Mouse (Mus musculus): ENCODE data around the gene 1700123O20Rik. TPM values are rescaled to one million over a fixed set of nuclear protein-coding genes. Genes with fewer than 3 reads are reported as not detected.
A peak's percentile ranks its signal among the peaks of the same experiment; 100 is the strongest.

Gene 1700123O20Rik
- polyA plus RNA-seq, 1 experiment from 2014 or later: 67.5 TPM

DNA sequence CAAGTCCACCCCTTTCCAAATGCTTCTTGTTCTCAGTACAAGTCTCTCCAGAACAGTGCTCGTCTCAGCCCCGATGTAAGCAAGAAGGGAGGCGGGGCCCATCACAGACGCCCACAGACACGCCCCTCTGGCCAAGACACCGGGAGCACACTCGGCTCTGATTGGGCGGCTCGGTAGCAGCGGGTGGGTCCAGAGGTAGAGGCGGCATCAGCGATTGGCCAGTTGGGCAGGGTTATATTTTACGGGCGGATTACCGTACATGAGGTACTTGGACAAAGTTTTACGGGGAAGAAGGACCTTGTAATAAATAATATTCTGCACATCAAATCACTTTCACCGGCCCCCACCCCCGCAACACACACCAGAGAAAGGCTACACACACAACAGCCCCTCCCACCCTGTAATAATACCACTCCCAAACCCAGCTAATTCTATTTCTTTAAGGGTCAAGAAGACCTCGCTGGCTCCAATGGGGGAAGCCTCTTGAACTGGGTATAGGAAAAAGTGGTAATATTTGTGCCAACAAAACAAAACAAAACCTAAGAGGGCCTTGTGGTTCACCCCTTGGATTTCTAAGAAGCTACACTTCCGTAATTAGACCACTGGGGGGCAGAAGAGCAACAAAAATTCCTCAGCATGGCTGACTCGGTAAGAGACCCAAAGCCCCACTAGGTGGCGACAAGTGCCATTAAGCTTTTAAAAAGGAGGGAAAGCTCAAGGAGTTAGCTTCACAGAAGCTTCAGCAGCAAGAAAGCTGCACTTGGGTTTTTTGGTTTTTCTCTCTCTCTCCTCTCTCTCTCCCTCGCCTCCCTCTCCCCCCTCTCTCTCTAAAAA, 35.2 kb upstream of the 1700123O20Rik start:
- Histone ChIP-seq H3K9me3 (ENCODE audit: low read length) (no peaks in the 10 kb centered on the region), H3K9ac (replicated peaks; ENCODE audit: low read depth) (no peak overlapping the region), H3K27me3 (replicated peaks; ENCODE audit: insufficient read depth, low read length) (no peaks in the 10 kb centered on the region), H3K4me3 (ENCODE audit: low read depth, low read length) (no peak overlapping the region), H3K4me1 (ENCODE audit: insufficient read depth, low read depth, low read length) (peaks cover 9% of the 10 kb centered on the region; the same call in 1 of the 2 replicates), H3K27ac (ENCODE audit: low read length) (no peak overlapping the region), H3K4me2 (replicated peaks; ENCODE audit: low read depth, low read length) (no peak overlapping the region), H3K36me3 (ENCODE audit: insufficient read depth, low read length) (peaks cover 34% of the 10 kb centered on the region; the same call in 1 of the 2 replicates)
- TF ChIP-seq CTCF (IDR thresholded peaks at IDR 0.05) (peak; percentile 96), EP300 (IDR thresholded peaks at IDR 0.05) (no peak)
- peak; percentile 96 for DNase-seq (ENCODE audit: low spot score)
- WGBS: 57% methylated on average over 22 of the region's 23 CpGs
- peak; percentile 62 for ATAC-seq

DNA sequence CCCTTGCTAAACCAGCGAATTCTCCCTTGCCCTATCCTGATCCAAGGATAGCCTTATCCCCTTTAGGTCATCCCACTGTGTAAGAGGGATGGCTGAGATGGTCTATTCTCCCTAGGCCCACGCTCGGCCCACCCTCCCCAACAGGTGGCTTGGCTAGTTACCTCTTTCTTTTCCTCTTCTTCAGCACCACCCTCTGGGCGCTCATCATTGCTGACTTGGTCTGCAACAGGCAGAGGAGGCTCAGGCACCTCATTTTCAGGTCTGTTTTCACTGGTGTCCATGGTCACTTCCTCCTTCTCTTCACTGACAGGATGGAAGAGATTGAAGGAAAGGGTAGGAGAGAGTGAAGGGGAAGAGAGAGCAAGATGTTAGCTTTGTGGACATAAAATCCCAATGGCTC, 34.5 kb upstream of the 1700123O20Rik start:
- Histone ChIP-seq H3K4me3 (ENCODE audit: low read depth, low read length) (no peak overlapping the region), H3K9ac (replicated peaks; ENCODE audit: low read depth) (no peak overlapping the region), H3K27me3 (replicated peaks; ENCODE audit: insufficient read depth, low read length) (no peaks in the 10 kb centered on the region), H3K4me1 (ENCODE audit: insufficient read depth, low read depth, low read length) (peaks cover 9% of the 10 kb centered on the region; the same call in 1 of the 2 replicates), H3K4me2 (replicated peaks; ENCODE audit: low read depth, low read length) (no peak overlapping the region), H3K36me3 (ENCODE audit: insufficient read depth, low read length) (peaks cover 27% of the 10 kb centered on the region; the same call in 1 of the 2 replicates), H3K9me3 (ENCODE audit: low read length) (no peaks in the 10 kb centered on the region), H3K27ac (ENCODE audit: low read length) (no peak overlapping the region)
- no peak for ATAC-seq
- DNase-seq (ENCODE audit: low spot score): no peak
- WGBS: 73% methylated on average over 4 of the region's 4 CpGs
- TF ChIP-seq CTCF (IDR thresholded peaks at IDR 0.05) (no peak), EP300 (IDR thresholded peaks at IDR 0.05) (no peak)

DNA sequence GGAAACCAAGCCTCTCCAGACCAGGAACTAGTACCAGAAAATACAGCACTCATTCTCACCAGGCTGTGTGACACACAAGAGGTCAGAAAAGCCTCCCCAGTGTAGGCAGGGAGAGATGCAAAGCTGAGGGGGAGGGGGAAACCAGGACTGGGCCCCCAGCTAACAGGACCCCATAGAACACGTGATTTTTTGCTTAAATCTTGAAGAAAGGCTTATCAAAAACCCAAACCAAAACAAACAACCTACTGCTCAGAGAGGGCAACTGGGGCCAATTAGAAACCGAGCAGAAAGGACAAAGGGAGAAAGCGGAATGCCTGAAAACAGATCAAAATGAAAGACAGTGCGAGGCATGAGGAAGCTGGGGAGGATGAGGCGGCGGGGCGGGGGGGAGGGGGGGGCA, 33.2 kb upstream of the 1700123O20Rik start:
- 0% methylated on average over 5 of the region's 7 CpGs for WGBS
- no peak for ATAC-seq
- no peaks in the 10 kb centered on the region for H3K9me3 ChIP-seq (ENCODE audit: low read length)

DNA sequence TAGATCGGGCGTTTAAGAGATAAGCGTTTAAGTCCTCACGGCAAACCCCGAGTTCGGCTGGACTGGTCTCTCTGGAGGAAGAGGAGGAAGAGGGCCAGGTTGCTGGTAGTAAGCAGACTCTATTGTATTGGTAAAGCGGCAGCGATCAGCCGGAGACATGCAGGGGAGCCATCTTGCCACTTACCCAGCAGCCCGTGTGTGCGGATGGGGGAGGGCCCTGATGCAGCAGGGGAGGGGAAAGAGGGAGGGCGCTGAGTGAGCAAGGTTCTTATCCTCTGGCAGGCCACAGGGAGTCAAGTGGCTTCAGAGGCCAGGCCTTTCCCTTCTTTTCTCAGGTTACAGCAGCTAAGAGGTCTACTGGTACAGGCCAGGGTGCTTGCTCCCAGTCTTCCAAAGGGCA, 32.5 kb upstream of the 1700123O20Rik start:
- Histone ChIP-seq H3K27me3 (replicated peaks; ENCODE audit: insufficient read depth, low read length) (no peaks in the 10 kb centered on the region), H3K4me1 (ENCODE audit: insufficient read depth, low read depth, low read length) (peaks cover 9% of the 10 kb centered on the region; the same call in 1 of the 2 replicates), H3K4me3 (ENCODE audit: low read depth, low read length) (peak overlapping the region; percentile 56), H3K9me3 (ENCODE audit: low read length) (no peaks in the 10 kb centered on the region), H3K27ac (ENCODE audit: low read length) (peak overlapping the region; percentile 38; the same call in 1 of the 2 replicates), H3K36me3 (ENCODE audit: insufficient read depth, low read length) (peaks cover 32% of the 10 kb centered on the region), H3K9ac (replicated peaks; ENCODE audit: low read depth) (peak overlapping the region; percentile 44), H3K4me2 (replicated peaks; ENCODE audit: low read depth, low read length) (peak overlapping the region; percentile 63)
- 0% methylated on average over 12 of the region's 12 CpGs for WGBS
- ATAC-seq (peak; percentile 92), DNase-seq (ENCODE audit: low spot score) (peak; percentile 96)
- TF ChIP-seq EP300 (IDR thresholded peaks at IDR 0.05) (no peak), CTCF (IDR thresholded peaks at IDR 0.05) (no peak; the same call in 1 of the 2 replicates)

More for the DNA sequence above, 33.2 kb upstream of the 1700123O20Rik start:
- Histone ChIP-seq H3K27ac (ENCODE audit: low read length) (no peak overlapping the region; the same call in 1 of the 2 replicates), H3K4me2 (replicated peaks; ENCODE audit: low read depth, low read length) (peak overlapping the region; percentile 63), H3K27me3 (replicated peaks; ENCODE audit: insufficient read depth, low read length) (no peaks in the 10 kb centered on the region), H3K36me3 (ENCODE audit: insufficient read depth, low read length) (peaks cover 31% of the 10 kb centered on the region), H3K4me1 (ENCODE audit: insufficient read depth, low read depth, low read length) (peaks cover 9% of the 10 kb centered on the region; the same call in 1 of the 2 replicates), H3K4me3 (ENCODE audit: low read depth, low read length) (peak overlapping the region; percentile 56), H3K9ac (replicated peaks; ENCODE audit: low read depth) (0 out of 2 replicates have a peak overlapping the region, but pooled peaks have one; percentile 44)
- DNase-seq (ENCODE audit: low spot score): no peak
- TF ChIP-seq EP300 (IDR thresholded peaks at IDR 0.05): no peak
- no peak for TF ChIP-seq CTCF (IDR thresholded peaks at IDR 0.05)

DNA sequence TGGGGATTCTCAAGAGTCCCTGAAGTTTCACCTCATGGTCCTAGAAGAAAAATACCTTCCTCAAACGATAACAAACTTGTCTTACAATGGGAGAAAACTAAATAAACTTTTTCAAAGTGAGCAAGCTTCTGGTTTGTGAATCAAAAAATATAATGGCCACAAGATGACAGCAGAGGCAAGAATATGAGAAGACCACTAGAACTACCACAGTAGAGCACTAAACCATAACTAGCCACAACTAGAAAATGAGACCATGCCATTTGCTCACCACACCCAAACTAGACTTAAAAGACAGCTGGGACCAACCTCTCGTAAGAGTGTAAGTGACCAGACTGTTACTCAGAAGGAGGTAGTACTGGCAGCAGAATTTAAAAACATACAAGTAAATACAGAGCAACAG, 26.0 kb upstream of the 1700123O20Rik start:
- no peaks in the 10 kb centered on the region for H3K27me3 ChIP-seq (replicated peaks; ENCODE audit: insufficient read depth, low read length)
- TF ChIP-seq CTCF (IDR thresholded peaks at IDR 0.05) (no peak), EP300 (IDR thresholded peaks at IDR 0.05) (no peak)
- DNase-seq (ENCODE audit: low spot score): no peak
- H3K4me1 ChIP-seq (ENCODE audit: insufficient read depth, low read depth, low read length): no peaks in the 10 kb centered on the region
- no peak overlapping the region for H3K9ac ChIP-seq (replicated peaks; ENCODE audit: low read depth)
- H3K4me3 ChIP-seq (ENCODE audit: low read depth, low read length): no peak overlapping the region
- no peak overlapping the region for H3K27ac ChIP-seq (ENCODE audit: low read length)
- H3K4me2 ChIP-seq (replicated peaks; ENCODE audit: low read depth, low read length): no peak overlapping the region
- peaks cover 46% of the 10 kb centered on the region for H3K36me3 ChIP-seq (ENCODE audit: insufficient read depth, low read length)
- no peak for ATAC-seq
- WGBS: 81% methylated on average over 2 of the region's 2 CpGs
- H3K9me3 ChIP-seq (ENCODE audit: low read length): no peaks in the 10 kb centered on the region

DNA sequence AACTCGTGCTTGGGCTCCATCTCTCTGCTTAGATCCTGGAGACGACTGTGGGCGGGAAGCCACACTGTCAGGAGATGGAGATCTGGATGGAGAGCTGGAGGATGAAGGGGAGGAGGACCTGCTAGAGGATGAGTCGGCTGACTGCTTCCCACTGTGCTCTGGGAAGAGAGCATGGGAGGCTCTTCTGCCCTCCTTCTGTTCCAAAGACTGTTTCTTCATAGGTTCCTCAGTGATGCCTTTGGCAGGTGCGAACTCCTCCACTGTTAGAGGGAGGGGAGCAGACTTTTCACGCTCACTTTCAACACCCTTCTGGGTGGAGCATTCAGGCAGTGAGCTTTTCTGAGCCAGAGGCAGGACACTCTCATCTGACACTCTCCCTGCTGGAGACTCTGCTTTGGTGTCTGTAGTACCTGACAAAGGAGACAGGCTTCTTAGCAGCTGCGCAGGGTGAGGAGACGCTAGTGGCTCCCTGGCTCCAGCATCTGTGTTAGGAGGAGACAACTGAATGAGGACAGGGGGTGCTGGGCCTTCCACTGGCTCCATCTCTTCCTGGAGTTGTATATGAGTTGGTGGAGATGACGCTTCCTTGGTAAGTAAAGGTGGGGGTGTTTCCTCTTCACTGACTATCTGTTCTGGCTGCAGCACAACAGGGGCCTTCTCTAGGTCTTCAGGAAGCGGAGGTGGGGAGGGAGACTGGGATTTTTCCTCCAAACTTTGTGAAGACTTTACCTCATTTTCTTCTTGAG, 21.4 kb upstream of the 1700123O20Rik start:
- Histone ChIP-seq H3K4me2 (replicated peaks; ENCODE audit: low read depth, low read length) (no peak overlapping the region), H3K27ac (ENCODE audit: low read length) (no peak overlapping the region), H3K4me3 (ENCODE audit: low read depth, low read length) (no peak overlapping the region), H3K36me3 (ENCODE audit: insufficient read depth, low read length) (peaks cover 51% of the 10 kb centered on the region), H3K9ac (replicated peaks; ENCODE audit: low read depth) (no peak overlapping the region), H3K27me3 (replicated peaks; ENCODE audit: insufficient read depth, low read length) (no peaks in the 10 kb centered on the region), H3K4me1 (ENCODE audit: insufficient read depth, low read depth, low read length) (no peaks in the 10 kb centered on the region), H3K9me3 (ENCODE audit: low read length) (no peaks in the 10 kb centered on the region)
- TF ChIP-seq CTCF (IDR thresholded peaks at IDR 0.05): no peak
- TF ChIP-seq EP300 (IDR thresholded peaks at IDR 0.05): no peak
- no peak for ATAC-seq
- WGBS: 89% methylated on average over 10 of the region's 10 CpGs
- no peak for DNase-seq (ENCODE audit: low spot score)

Data from lung, postnatal 0 days (tissue).